Mouse (Mus musculus) kidney, postnatal 25 days (tissue): ENCODE measurements around the gene Ptcd2.
A peak's percentile ranks its signal among the peaks of the same experiment; 100 is the strongest.
"Not testable (repeated sequence)": the region's sequence is repeated elsewhere in the genome, so short reads cannot be mapped to it uniquely, and the experiment has no call there.

Source experiments
- DNase-seq, 2 experiments: peaks; one replicate each; pipeline ENCODE4 v3.0.0; 2021; ENCODE audit warnings: mixed read lengths in 2 of 2

Ptcd2 gene

GRCm38 (mm10) chr13:99355072-99355471 is 10.6 kb upstream of the Ptcd2 start:
- DNase-seq = no peak

DNA sequence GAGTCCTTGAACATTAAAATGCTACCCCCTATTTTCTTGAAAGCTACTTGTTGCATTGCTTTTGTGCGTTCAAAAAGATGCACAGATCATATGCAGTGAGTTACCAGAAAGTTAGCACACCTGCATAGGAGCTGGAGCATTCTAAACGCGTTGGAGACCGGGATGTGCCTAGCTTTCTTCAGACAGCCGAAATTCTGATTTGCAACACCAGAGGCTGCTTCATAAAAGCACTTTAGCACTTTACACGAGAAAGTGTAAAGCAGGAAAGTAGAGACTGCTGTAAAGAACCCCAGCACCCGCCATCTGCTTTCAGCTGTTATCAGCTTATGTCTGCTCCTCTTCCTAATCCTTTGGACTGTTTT is 9.0 kb upstream of the Ptcd2 start:
- DNase-seq = no peak

- DNase-seq = peak; percentile 96 to 99
Observed at GRCm38 (mm10) chr13:99352758-99353489, 8.4 kb upstream of the Ptcd2 start.

DNA sequence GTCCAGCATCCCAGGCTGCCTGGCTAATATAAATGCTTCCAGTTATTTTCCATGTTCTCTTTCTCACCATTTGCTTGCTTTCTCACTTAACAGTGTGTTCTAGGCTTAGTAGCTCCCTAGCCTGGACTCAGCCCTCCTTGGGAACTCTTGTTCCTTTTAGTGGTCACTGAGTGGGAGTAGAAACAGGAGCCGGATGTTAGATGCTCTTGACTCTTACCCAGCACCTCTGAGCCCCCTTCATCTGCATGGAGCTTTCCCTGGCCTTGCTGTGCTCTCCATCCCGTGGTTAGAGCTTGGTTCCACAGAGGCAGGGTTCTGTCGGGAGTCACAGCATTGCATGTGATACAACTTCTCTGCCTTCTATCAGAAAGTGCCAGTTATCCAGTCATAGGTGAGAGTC is 7.1 kb upstream of the Ptcd2 start:
- no peak for DNase-seq

DNA sequence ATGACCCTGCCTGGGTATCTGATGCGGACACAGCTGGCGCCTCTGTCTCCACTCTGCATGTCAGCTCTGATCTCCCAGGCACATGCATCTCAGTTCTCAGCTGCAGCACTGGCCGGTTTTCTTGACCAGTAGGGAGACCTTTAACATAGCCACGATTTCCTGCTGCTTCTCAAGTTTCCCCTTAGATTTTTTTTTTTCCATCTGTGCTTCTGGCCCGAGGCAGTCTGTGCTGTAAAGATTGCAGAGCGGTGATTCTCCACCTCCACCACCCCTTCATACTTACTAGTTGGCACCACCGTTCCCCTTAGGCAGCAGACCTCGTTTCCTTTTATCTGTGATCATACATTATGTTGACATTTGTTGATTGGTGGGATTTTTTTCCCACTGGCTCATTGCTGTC is 6.7 kb upstream of the Ptcd2 start:
- DNase-seq = no peak

DNA sequence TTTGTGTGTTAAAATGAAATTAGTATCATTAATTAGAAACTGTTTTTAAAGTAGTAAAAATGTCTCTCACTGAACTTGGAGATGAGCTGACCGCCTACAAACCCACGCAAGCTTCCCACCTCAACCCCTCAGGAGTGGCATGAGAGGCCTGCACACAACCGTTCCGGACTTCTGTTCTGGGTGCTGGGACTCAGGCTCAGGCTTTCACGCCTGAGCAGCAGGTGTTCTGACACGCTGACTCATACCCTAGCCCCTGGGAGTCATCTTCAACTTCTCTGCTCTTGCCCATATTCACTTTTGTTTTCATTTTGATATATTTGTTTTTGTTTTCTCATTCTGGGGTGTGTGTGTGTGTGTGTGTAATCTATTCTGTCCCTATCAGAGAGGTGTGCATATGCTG is 5.5 kb upstream of the Ptcd2 start:
- no peak for DNase-seq

DNA sequence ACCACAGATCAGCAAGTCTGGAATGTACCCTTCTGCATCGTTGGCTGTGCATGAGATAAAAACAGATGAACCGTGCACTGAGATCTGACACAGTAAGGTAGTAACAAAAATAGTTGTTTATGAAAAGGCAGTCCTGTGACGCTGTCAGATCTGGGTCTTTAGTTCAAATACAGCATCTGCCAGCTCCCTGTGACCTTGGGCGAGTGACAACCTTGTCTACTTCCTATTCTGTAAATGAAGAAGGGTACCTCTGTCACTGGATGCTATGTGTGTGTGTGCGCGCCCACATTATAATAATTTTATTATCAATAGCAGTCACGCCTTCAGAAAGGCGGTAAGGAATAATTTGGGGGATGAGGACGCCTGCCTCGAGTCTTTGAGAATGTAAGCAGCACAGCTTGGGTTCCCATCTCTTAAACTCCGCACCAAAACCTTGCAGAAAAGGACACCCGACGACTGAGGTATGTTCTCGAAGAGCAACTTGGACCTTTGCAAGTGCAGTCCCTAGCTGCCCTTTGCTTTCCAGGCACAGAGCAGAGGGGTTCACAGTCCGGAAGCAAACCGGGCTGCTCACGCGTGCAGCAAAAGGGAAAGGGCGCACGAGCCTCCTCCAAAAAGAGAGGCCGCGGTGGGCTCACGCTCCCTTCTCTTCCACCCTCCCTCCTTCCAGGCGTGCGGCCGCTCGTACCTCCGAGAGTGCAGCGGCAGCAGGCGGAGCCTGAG is 468 bp downstream of the Ptcd2 start:
- DNase-seq = no peak

- DNase-seq = no peak
Observed at GRCm38 (mm10) chr13:99341504-99341903, 3.0 kb downstream of the Ptcd2 start.

GRCm38 (mm10) chr13:99337510-99337909 is 7.0 kb downstream of the Ptcd2 start:
- DNase-seq = no peak

GRCm38 (mm10) chr13:99331255-99331654 is 13.2 kb downstream of the Ptcd2 start:
- no peak for DNase-seq

- not testable (repeated sequence) for DNase-seq
Observed at GRCm38 (mm10) chr13:99324337-99324685, 20.2 kb downstream of the Ptcd2 start.

DNA sequence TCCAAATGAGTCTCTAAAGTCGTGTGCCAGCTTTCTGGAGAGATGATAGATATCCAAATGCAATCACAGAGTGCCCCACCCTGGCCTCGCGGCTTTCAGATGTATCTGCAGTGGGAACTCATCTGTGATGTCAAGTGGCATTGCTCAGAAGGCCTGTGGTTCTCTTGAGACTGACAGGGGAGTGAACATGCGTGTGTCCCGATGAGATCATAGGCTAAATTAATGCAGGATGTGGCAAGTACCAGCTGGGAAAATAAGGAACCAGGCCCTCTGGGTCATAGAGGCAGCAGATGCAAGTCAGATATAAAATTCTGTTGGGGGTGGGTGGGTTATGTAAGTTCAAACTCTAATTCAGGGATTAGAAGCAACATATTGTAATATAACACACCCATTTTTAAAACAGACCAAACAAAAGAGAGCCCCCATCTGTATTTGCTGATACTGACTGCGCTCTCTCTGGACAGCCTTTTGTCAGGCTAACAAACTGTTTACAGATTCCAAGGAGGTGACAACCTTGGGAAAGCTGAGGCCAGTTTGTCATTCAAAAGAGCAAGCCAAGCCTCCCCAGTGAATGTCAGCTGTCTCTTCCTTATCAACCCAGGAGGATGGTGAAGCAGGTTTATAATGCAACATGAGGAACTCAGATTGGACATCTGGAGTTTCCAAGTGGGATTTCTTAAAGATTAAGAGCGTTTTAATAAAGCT is 20.7 kb downstream of the Ptcd2 start:
- DNase-seq = no peak

GRCm38 (mm10) chr13:99322915-99323314 is 21.6 kb downstream of the Ptcd2 start:
- DNase-seq = not testable (repeated sequence)

- DNase-seq = no peak
Observed at GRCm38 (mm10) chr13:99320453-99320852, 24.1 kb downstream of the Ptcd2 start.

DNA sequence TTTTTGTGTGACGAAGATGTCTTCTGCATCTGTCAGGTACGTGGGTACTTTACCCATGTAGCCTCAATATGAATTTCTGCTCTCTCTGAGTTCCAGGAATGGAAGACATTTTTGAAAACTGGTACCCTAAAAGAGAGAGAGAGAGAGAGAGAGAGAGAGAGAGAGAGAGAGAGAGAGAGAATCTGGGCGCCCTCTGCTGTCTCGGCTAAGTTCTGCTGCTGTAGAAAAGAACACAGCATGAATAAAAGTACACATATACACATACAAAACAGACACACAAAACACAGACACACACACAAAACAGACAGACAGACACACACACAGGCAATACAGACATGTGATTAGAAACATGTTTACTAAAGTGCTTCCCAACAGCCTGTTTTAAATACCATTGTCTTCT is 27.4 kb downstream of the Ptcd2 start:
- peak in 1 of 2 experiments; percentile 83 for DNase-seq

DNA sequence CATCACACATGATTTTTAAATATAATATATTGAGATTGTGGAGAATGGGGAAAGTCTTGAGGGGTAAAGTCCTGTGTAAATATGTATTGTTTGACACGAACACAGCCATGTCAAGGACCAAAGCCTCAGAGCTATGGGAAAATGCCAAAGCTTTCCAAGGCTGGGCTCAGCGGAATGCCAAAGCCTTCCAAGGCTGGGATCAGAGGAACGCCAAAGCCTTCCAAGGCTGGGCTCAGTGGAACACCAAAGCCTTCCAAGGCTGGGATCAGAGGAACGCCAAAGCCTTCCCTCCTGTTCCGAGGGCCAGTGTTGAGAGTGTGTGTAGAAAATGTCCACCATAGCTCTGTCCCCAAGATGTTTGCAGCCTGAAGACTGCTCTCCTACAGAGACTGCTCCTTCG is 28.1 kb downstream of the Ptcd2 start:
- no peak for DNase-seq

GRCm38 (mm10) chr13:99314657-99315181 is 29.8 kb downstream of the Ptcd2 start:
- DNase-seq = no peak

- no peak for DNase-seq
Observed at GRCm38 (mm10) chr13:99314098-99314497, 30.4 kb downstream of the Ptcd2 start.

- DNase-seq = no peak
Observed at GRCm38 (mm10) chr13:99308393-99308792, 36.1 kb downstream of the Ptcd2 start.

DNA sequence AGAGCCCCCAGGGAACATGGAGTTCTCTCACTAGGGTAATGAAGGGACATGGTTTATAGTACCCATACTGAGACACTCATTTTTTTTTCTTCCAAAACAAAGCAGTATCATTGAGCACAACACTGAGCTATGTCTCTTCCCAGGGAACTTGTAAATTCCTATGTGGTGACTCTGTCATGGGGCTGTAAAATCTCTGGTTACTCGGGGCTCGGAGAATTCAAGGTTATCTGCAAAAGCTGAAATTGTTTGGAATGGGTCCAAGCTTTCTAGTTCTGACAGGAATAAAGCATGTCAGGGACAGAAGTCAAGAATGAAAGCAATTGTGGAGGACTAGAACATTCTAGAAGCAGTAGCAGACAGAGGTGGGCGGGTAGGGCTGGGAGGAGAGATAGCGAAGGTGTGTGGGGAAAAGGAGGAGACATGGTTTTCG is 36.6 kb downstream of the Ptcd2 start:
- DNase-seq = no peak

DNA sequence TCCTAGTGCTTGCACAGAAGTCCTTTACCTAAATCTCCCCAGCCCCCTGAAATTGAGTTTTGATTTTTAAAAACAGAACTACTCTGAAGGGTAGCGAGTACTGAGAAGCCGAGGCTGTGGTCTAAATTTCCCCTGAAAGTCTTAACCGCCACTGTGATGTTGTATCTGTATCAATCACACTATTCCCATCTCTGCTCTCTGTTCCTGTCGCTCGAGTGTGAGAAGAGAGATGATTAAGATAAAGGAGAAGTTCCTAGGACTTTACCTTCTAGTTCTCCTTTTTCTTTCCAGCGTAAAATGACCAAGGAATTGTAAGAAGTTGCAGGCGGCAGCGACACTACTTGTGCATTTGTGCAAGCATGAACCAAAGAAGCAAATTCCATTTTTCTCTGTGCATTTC is 38.3 kb downstream of the Ptcd2 start:
- no peak for DNase-seq

- DNase-seq = no peak
Observed at GRCm38 (mm10) chr13:99305186-99305585, 39.3 kb downstream of the Ptcd2 start.

GRCm38 (mm10) chr13:99304365-99304764 is 40.1 kb downstream of the Ptcd2 start:
- no peak for DNase-seq

DNA sequence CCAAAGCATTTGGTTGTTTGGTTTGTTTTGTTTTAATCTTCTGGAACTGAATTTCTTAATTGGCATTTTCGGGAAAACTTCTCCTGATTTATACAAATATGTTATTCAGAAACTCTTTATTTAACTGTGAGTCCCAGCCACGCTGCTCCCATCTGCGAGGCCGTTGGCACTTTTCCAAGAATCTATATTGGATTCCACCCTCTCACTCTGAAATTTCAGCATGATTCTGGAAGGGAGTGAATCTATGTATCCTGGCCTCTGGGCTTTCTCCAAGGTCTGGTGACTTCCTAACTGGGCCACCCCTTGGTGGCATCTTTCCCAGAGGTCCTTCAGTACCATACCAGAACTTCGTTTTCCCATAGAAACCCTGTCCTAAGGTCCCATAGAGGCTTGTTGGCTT is 40.7 kb downstream of the Ptcd2 start:
- no peak for DNase-seq
